Mouse (Mus musculus) G1E (cell line): Measurements from ENCODE around the gene Dab2. TPM values are rescaled to one million over a fixed set of nuclear protein-coding genes. Genes with fewer than 3 reads are reported as not detected.

Source experiments
- ATAC-seq: 2 replicates; pipeline ENCODE4 v1.8.0; 2016; ENCODE audit warnings: mild to moderate bottlenecking; ENCODE audit not compliant: insufficient number of reproducible peaks, poor library complexity, low FRiP score, severe bottlenecking; ENCODE audit errors: extremely low read depth
- DNase-seq: peaks from one replicate; pipeline ENCODE4 v3.0.0; 2012; ENCODE audit warnings: low spot score
- H3K27me3 ChIP-seq: 2 replicates; pipeline ENCODE4 v1.6.1; 2012; ENCODE audit warnings: mild to moderate bottlenecking, low read length, inconsistent platforms; ENCODE audit not compliant: insufficient read depth
- H3K36me3 ChIP-seq: replicated peaks from 2 replicates; pipeline ENCODE3; 2012; ENCODE audit warnings: mild to moderate bottlenecking, inconsistent platforms
- H3K4me1 ChIP-seq: 2 replicates; pipeline ENCODE4 v1.6.1; 2012; ENCODE audit warnings: low read depth, low read length, inconsistent platforms, mixed read lengths; ENCODE audit not compliant: insufficient read depth
- H3K4me3 ChIP-seq: 2 replicates; pipeline ENCODE4 v1.5.1; 2012; ENCODE audit warnings: low read depth, mild to moderate bottlenecking, inconsistent platforms, low read length, moderate library complexity, mixed read lengths
- H3K9me3 ChIP-seq: replicated peaks from 2 replicates; pipeline ENCODE4 v1.6.1; 2012; ENCODE audit warnings: inconsistent platforms
- CTCF ChIP-seq: IDR thresholded peaks from 2 replicates; pipeline ENCODE4 v1.5.1; 2012; ENCODE audit warnings: low read depth, low read length, inconsistent platforms, mixed read lengths
- GATA1 ChIP-seq: IDR thresholded peaks from 2 replicates; pipeline ENCODE4 v1.6.1; 2012; ENCODE audit warnings: borderline replicate concordance, low read length, inconsistent platforms, mixed read lengths
- GATA2 ChIP-seq: IDR thresholded peaks from 2 replicates; pipeline ENCODE4 v1.6.1; 2012; ENCODE audit warnings: low read depth, low read length, inconsistent platforms, borderline replicate concordance
- POLR2AphosphoS5 ChIP-seq: IDR thresholded peaks from 2 replicates; pipeline ENCODE4 v1.6.1; 2012; ENCODE audit warnings: low read depth, low read length, inconsistent platforms; ENCODE audit not compliant: insufficient replicate concordance
- TAL1 ChIP-seq: conservative IDR thresholded peaks from 2 replicates; pipeline ENCODE4 v1.6.1; 2012; ENCODE audit warnings: low read depth, low read length, inconsistent platforms, mixed read lengths
- polyA plus RNA-seq: library from polyadenylated mRNA; stranded (reverse); fragments of >175 nt; gene quantifications from 2 replicates; pipeline ENCODE4 v1.2.3, GENCODE M21; 2012
- total RNA-seq, 2 experiments: library from RNA; stranded (forward) in 1 of 2; stranded (reverse) in 1 of 2; fragments of 200-1000 nt in 1 of 2; fragments of >200 nt in 1 of 2; fragmentation: Nextera tagmentation in 1 of 2; gene quantifications; 2 replicates each; pipeline ENCODE4 v1.2.3; 2014 to 2017

Gene Dab2
- total RNA-seq (2014; fragmentation: Nextera tagmentation), result not detected in 2 replicates
- 0.38 and 0.70 TPM in 2 replicates for total RNA-seq (2017)
- polyA plus RNA-seq, result not detected in 2 replicates

- no peaks in the 10 kb centered on the region for H3K36me3 ChIP-seq
- no peak for TF ChIP-seq GATA2
- no peak for TF ChIP-seq GATA1
- TF ChIP-seq CTCF, result no peak
- ATAC-seq, result no peak
- peaks cover 6% of the 10 kb centered on the region; the same call in 1 of the 2 replicates for H3K27me3 ChIP-seq
- no peak within 1 kb of the TSS for H3K4me3 ChIP-seq
- H3K9me3 ChIP-seq, result no peaks in the 10 kb centered on the region
- H3K4me1 ChIP-seq, result no peaks in the 10 kb centered on the region
- DNase-seq, result no peak
Observed at GRCm38 (mm10) chr15:6299554-6299953, at the start of gene Dab2. TSS of gene Dab2 (plus strand) at chr15:6299788.

GRCm38 (mm10) chr15:6253471-6253870 lies 46.1 kb upstream of the Dab2 start:
- Histone ChIP-seq H3K4me1 (no peaks in the 10 kb centered on the region), H3K36me3 (no peaks in the 10 kb centered on the region), H3K9me3 (no peaks in the 10 kb centered on the region), H3K4me3 (no peak overlapping the region), H3K27me3 (peaks cover 5% of the 10 kb centered on the region; the same call in 1 of the 2 replicates)
- ATAC-seq, result no peak
- TF ChIP-seq GATA2 (no peak), GATA1 (no peak), TAL1 (no peak), CTCF (no peak), POLR2AphosphoS5 (no peak)
- no peak for DNase-seq

GRCm38 (mm10) chr15:6254383-6254782 lies 45.2 kb upstream of the Dab2 start:
- Histone ChIP-seq H3K4me1 (no peaks in the 10 kb centered on the region), H3K27me3 (peaks cover 5% of the 10 kb centered on the region; the same call in 1 of the 2 replicates), H3K9me3 (no peaks in the 10 kb centered on the region), H3K4me3 (no peak overlapping the region), H3K36me3 (no peaks in the 10 kb centered on the region)
- ATAC-seq, result no peak
- DNase-seq, result no peak
- no peak for TF ChIP-seq GATA2
- no peak for TF ChIP-seq TAL1
- no peak for TF ChIP-seq CTCF

- H3K4me3 ChIP-seq, result no peak overlapping the region
- no peak for TF ChIP-seq GATA1
- no peak for TF ChIP-seq TAL1
- no peak for TF ChIP-seq CTCF
- TF ChIP-seq POLR2AphosphoS5, result no peak
- TF ChIP-seq GATA2, result no peak
- no peaks in the 10 kb centered on the region for H3K9me3 ChIP-seq
- H3K36me3 ChIP-seq, result no peaks in the 10 kb centered on the region
- DNase-seq, result no peak
- peaks cover 5% of the 10 kb centered on the region; the same call in 1 of the 2 replicates for H3K27me3 ChIP-seq
- no peak for ATAC-seq
- no peaks in the 10 kb centered on the region for H3K4me1 ChIP-seq
Observed at GRCm38 (mm10) chr15:6257049-6257448, 42.5 kb upstream of the Dab2 start.

- ATAC-seq (no peak), DNase-seq (no peak)
- Histone ChIP-seq H3K4me1 (no peaks in the 10 kb centered on the region), H3K9me3 (no peaks in the 10 kb centered on the region), H3K4me3 (no peak overlapping the region), H3K36me3 (no peaks in the 10 kb centered on the region), H3K27me3 (peaks cover 5% of the 10 kb centered on the region; the same call in 1 of the 2 replicates)
- no peak for TF ChIP-seq POLR2AphosphoS5
- no peak for TF ChIP-seq GATA2
- no peak for TF ChIP-seq CTCF
- no peak for TF ChIP-seq TAL1
- TF ChIP-seq GATA1, result no peak
Observed at GRCm38 (mm10) chr15:6259957-6260740, 39.4 kb upstream of the Dab2 start.

GRCm38 (mm10) chr15:6260741-6261430 lies 38.7 kb upstream of the Dab2 start:
- Histone ChIP-seq H3K9me3 (no peaks in the 10 kb centered on the region), H3K27me3 (peaks cover 5% of the 10 kb centered on the region; the same call in 1 of the 2 replicates), H3K4me3 (no peak overlapping the region), H3K4me1 (no peaks in the 10 kb centered on the region), H3K36me3 (no peaks in the 10 kb centered on the region)
- TF ChIP-seq GATA2, result no peak
- DNase-seq (no peak), ATAC-seq (no peak)
